12 mouse cellular contexts compared by ENCODE assay signal in the genomic region with DNA sequence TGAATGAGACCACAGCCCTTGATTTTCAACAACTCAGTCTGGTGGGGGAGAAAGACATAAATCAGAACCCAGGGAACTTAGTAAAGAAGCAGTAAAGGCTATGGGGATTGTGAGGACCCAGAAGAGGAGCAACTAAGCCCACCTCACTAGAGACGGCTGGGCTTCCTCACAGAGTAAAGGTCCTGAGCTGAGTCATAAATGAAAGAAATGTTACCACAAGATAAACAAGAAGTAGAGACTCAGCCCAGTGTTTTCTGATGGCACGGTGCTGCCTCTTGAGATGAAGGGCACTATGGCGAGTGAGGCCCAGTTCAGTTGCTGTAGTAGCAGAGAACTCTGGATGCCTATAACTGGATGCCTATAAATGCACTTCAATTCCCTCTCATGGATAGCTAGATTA. TPM values are rescaled to one million over a fixed set of nuclear protein-coding genes. Genes with fewer than 3 reads are reported as not detected.
A peak's percentile ranks its signal among the peaks of the same experiment; 100 is the strongest.
DNase-seq lines count a peak whose midpoint lies in the region; ATAC-seq lines count a peak whose summit lies in the region.
"Had no signal": no experiment of that assay in that cellular context is flagged by ENCODE, and none has a peak within 500 bp of the region (broad histone marks: within the 10 kb centered on the region; RNA-seq: fewer than 3 reads in every experiment).

No protein-coding gene starts in this region.

- H3K27me3 ChIP-seq in heart, embryonic 12.5 days (replicated peaks), result no peaks in the 10 kb centered on the region
- H3K27me3 ChIP-seq: midbrain, embryonic 13.5 days had no signal

- H3K4me1 ChIP-seq in heart, embryonic 12.5 days (replicated peaks), result peaks cover 22% of the 10 kb centered on the region
- H3K4me1 ChIP-seq: midbrain, embryonic 13.5 days had no signal

- ATAC-seq in heart, embryonic 12.5 days (ENCODE audit: insufficient number of reproducible peaks, low FRiP score), result peak; percentile 75
- peak; percentile 72 for ATAC-seq in erythroid progenitor cell, adult 5-6 weeks (replicated peaks; ENCODE audit: low FRiP score, poor library complexity, severe bottlenecking)
- peak; percentile 53 for ATAC-seq in megakaryocyte, adult 5-6 weeks (ENCODE audit: poor library complexity, severe bottlenecking)
- ATAC-seq: midbrain, embryonic 13.5 days had no signal

- no peaks in the 10 kb centered on the region for H3K9me3 ChIP-seq in heart, embryonic 12.5 days (replicated peaks)
- H3K9me3 ChIP-seq: limb, embryonic 10.5 days; midbrain, embryonic 13.5 days had no signal

- no peaks in the 10 kb centered on the region for H3K36me3 ChIP-seq in heart, embryonic 12.5 days
- H3K36me3 ChIP-seq: limb, embryonic 10.5 days; midbrain, embryonic 13.5 days had no signal

- H3K4me2 ChIP-seq in heart, embryonic 12.5 days, result no peak overlapping the region
- H3K4me2 ChIP-seq: midbrain, embryonic 13.5 days had no signal

- DNase-seq in heart, postnatal 10 days, result no peak
- peak; percentile 68 for DNase-seq in 416B (ENCODE audit: low read depth)
- no peak for DNase-seq in neural tube, embryonic 10.5 days (ENCODE audit: extremely low spot score, low spot score)
- no peak for DNase-seq in spleen, adult 12 weeks (ENCODE audit: low spot score)
- DNase-seq in gastrocnemius, adult 8-10 months (ENCODE audit: low spot score in 2 of 2), result no peak
- DNase-seq: gastrocnemius, postnatal 14 days; thymus, postnatal 36 days had no signal

- WGBS in heart, embryonic 12.5 days, result 52% methylated on average over 3 of the region's 3 CpGs

- no peak overlapping the region for H3K27ac ChIP-seq in heart, embryonic 12.5 days (ENCODE audit: poor library complexity, severe bottlenecking)
- H3K27ac ChIP-seq: limb, embryonic 10.5 days; midbrain, embryonic 13.5 days had no signal

- no peak overlapping the region for H3K9ac ChIP-seq in heart, embryonic 12.5 days
- H3K9ac ChIP-seq: midbrain, embryonic 13.5 days had no signal

- intact Hi-C loops in heart, postnatal 10 days (cut with DNase I), result no loop called here

- no peak overlapping the region for H3K4me3 ChIP-seq in heart, embryonic 12.5 days
- H3K4me3 ChIP-seq: limb, embryonic 10.5 days; midbrain, embryonic 13.5 days had no signal

RNA-seq across cellular contexts. Expression of gene Ell2, which starts 32.4 kb away (rescaled TPM):
- 8.5 and 10.4 TPM in 2 replicates for polyA plus RNA-seq in heart, embryonic 12.5 days (2016; fragmentation: Nextera tagmentation; extraction: Ambion mirVana)
- 10 to 100 TPM; 12.7 to 14.8 TPM for total RNA-seq in heart, postnatal 10 days (2021)
- total RNA-seq in erythroid progenitor cell, adult 5-6 weeks (2015; ENCODE audit: low replicate concordance), result 78.4 and 114 TPM in 2 replicates
- 46.5 and 46.8 TPM in 2 replicates for total RNA-seq in erythroid progenitor cell, adult 5-6 weeks (2017; ENCODE audit: low replicate concordance)
- total RNA-seq in megakaryocyte, adult 5-6 weeks (2015), result 12.2 and 13.8 TPM in 2 replicates
- 7.7 and 7.9 TPM in 2 replicates for total RNA-seq in megakaryocyte, adult 5-6 weeks (2017)
- 10 to 100 TPM; 20.7 to 50.6 (median 28.9) TPM for total RNA-seq in gastrocnemius, adult 8-10 months (2022)
